Mouse (Mus musculus) intestine, postnatal 0 days (tissue): Measurements from ENCODE around the gene Usp29. TPM values are rescaled to one million over a fixed set of nuclear protein-coding genes. Genes with fewer than 3 reads are reported as not detected.

Source experiments
- ATAC-seq: fragments of 200-750 bp; cut with Nextera tagmentation; 2 replicates; pipeline ENCODE4 v1.8.0; 2017; ENCODE audit warnings: mild to moderate bottlenecking, moderate TSS enrichment, moderate library complexity
- H3K27ac ChIP-seq: fragments of 300-500 bp; sonication (generic); 2 replicates; pipeline ENCODE4 v1.5.1; 2014; ENCODE audit warnings: mild to moderate bottlenecking, low read depth, low read length, moderate library complexity
- H3K27me3 ChIP-seq: fragments of 300-500 bp; sonication (generic); replicated peaks from 2 replicates; pipeline ENCODE4 v1.6.1; 2014; ENCODE audit warnings: low read length, mixed read lengths; ENCODE audit not compliant: control insufficient read depth, insufficient read depth
- H3K36me3 ChIP-seq: fragments of 300-500 bp; sonication (generic); 2 replicates; pipeline ENCODE4 v1.6.1; 2014; ENCODE audit warnings: mild to moderate bottlenecking, moderate library complexity; ENCODE audit not compliant: control insufficient read depth, insufficient read depth
- H3K4me1 ChIP-seq: fragments of 300-500 bp; sonication (generic); replicated peaks from 2 replicates; pipeline ENCODE4 v1.6.1; 2014; ENCODE audit warnings: antibody characterized with exemption, low read length, mixed read lengths; ENCODE audit not compliant: control insufficient read depth, insufficient read depth
- H3K4me2 ChIP-seq: fragments of 300-500 bp; sonication (generic); replicated peaks from 2 replicates; pipeline ENCODE4 v1.6.1; 2014; ENCODE audit warnings: low read depth, mild to moderate bottlenecking, moderate library complexity
- H3K4me3 ChIP-seq: fragments of 300-500 bp; sonication (generic); 2 replicates; pipeline ENCODE4 v1.5.1; 2014; ENCODE audit warnings: low read depth, low read length
- H3K9ac ChIP-seq: fragments of 300-500 bp; sonication (generic); 2 replicates; pipeline ENCODE4 v1.6.1; 2014; ENCODE audit warnings: mild to moderate bottlenecking, low read depth, low read length
- H3K9me3 ChIP-seq: fragments of 300-500 bp; sonication (generic); 2 replicates; pipeline ENCODE4 v1.6.1; 2016; ENCODE audit warnings: mixed run types; ENCODE audit not compliant: control insufficient read depth
- CTCF ChIP-seq: sonication (generic); IDR thresholded peaks from 2 replicates; pipeline ENCODE4 v1.5.1; 2016; ENCODE audit warnings: low read depth, mild to moderate bottlenecking, control low read depth, antibody characterized with exemption, moderate library complexity
- WGBS: fragments of 180-500 bp; shearing (Covaris S2); extraction: QIAGEN DNeasy Blood & Tissue Kit; methylation state at CpG from one replicate; pipeline ENCODE4 v1.1.7; 2014; 5-methylcytosine and 5-hydroxymethylcytosine counted together
- polyA plus RNA-seq: library from polyadenylated mRNA; unstranded; fragments of >200 nt; fragmentation: Nextera tagmentation; extraction: Ambion mirVana; gene quantifications from 2 replicates; pipeline ENCODE4 v1.2.1, GENCODE M21; 2015

Gene Usp29
- polyA plus RNA-seq, 1 experiment from 2014 or later, result 0.68 TPM

- Histone ChIP-seq H3K27me3 (no peaks in the 10 kb centered on the region), H3K4me2 (no peak overlapping the region), H3K9ac (no peak overlapping the region), H3K36me3 (peaks cover 7% of the 10 kb centered on the region), H3K9me3 (no peaks in the 10 kb centered on the region), H3K4me3 (no peak overlapping the region), H3K27ac (no peak overlapping the region), H3K4me1 (no peaks in the 10 kb centered on the region)
- WGBS, result 91% methylated on average over 15 of the region's 15 CpGs
- no peak for ATAC-seq
- TF ChIP-seq CTCF, result no peak
These were observed 21.0 kb upstream of the Usp29 start for GRCm38 (mm10) chr7:6709396-6709795.

DNA sequence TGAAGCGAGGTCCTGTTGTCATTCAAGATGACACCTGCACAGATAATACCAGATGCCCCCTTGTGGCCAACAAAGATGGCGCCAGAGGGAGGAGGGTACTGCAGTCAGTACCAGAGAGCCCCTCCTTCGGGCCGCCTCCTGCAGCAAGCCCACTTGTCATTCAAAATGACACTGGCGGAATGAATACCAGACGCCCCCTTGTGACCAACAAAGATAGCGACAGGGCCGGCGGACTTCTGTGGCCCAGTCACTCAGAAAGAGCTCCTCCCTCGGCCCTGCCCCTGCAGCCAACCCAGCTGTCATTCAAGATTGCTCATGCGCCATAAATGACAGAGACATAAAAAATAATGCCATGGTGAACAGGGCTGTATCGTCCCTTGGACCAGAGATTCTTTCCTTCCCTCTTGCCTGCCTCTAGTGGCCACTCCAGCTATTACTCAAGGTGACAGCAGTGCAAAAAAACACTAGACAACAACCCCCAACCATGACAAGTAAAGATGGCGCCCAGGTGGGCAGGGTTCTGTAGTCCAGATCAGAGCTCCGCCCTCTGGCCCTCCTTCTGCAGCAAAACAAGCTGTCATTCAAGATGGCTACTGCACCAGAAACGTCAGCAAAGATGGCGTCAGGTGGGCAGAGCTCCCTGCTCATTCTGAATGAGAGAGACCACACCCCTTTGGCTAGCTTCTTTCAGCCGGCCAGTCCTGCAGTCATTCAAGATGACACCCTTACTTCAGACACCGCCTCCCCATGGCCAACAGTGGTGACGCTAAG is 2.8 kb upstream of the Usp29 start:
- H3K4me2 ChIP-seq, result peak overlapping the region; percentile 42
- no peaks in the 10 kb centered on the region for H3K27me3 ChIP-seq
- peak overlapping the region; percentile 73 for H3K27ac ChIP-seq
- no peak overlapping the region for H3K9ac ChIP-seq
- no peaks in the 10 kb centered on the region for H3K36me3 ChIP-seq
- no peaks in the 10 kb centered on the region for H3K4me1 ChIP-seq
- H3K9me3 ChIP-seq, result peaks cover 8% of the 10 kb centered on the region; the same call in 1 of the 2 replicates
- peak overlapping the region; percentile 17 for H3K4me3 ChIP-seq
- ATAC-seq, result peak; percentile 74
- peak; percentile 62 for TF ChIP-seq CTCF
- 51% methylated on average over 19 of the region's 19 CpGs for WGBS

DNA sequence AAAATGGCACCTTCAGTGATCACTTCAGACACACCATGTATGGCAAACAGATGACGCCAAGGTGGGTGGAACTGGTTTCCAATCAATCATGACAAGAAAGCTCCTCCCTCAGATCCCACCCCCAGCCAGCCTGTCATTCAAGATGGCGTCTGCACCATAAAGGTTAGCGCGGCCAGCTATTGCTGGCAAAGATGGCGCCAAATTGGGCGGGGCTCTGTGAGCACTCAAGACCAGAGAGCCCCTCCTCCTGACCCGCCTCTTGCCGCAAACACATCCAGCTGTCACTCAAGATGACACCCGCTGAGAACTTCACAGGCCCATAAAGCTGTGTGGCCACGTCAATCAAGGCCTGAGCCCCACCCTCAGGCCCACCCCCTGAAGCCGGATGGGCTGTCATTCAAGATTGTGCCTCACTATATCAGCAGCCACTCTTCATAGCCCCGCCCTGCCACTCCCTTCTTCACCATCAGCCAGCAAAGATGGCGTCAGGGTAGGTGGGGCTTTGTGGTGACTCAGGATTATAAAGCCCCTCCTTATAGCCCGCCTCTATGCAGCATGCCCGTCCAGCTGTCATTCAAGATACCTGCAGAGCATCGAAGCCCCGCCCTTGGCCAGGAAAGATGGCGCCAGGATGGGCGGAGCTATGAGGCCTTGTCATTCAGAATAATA is 2.0 kb upstream of the Usp29 start:
- Histone ChIP-seq H3K4me2 (peak overlapping the region; percentile 63), H3K27me3 (no peaks in the 10 kb centered on the region), H3K27ac (peak overlapping the region; percentile 84), H3K4me1 (no peaks in the 10 kb centered on the region), H3K9me3 (peaks cover 8% of the 10 kb centered on the region; the same call in 1 of the 2 replicates), H3K4me3 (peak overlapping the region; percentile 52), H3K36me3 (no peaks in the 10 kb centered on the region), H3K9ac (no peak overlapping the region)
- ATAC-seq, result peak; percentile 83
- WGBS, result 39% methylated on average over 19 of the region's 19 CpGs
- no peak for TF ChIP-seq CTCF

DNA sequence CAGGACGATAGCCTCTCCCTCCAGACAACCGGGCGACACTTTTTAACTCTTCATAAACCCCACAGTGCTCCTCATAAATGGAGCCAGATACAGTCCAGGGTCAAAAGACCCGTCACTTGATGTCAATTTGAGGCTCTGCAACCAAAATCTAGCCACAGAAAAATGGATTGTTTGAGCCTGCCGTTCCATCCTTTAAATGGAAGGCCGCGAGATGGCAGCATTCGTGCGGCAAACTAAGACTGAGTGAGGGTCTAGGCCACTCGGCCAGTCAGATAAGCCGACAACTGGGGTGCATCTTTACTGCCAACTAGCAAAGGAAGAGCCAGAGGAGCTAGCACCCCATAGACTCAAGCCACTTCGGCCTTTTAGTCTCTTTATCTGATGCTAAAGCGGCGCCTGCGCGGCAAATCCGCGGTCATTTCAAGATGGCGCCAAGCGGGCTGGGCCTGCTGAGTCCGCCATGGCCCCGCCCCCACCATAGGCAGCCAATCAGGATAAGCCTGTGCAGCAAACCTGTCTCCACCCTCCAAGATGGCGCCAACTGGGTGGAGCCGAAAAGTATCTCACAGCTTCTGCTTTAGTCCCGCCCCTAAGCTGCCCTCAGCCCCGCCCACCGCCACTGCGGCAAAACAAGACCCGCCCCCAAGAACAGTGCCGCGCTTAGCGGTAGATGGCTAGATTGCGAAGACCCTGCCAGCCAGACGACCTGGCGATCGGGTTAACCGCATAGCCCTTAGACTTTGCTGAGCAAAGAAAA is 1.1 kb upstream of the Usp29 start:
- TF ChIP-seq CTCF, result peak; percentile 60
- peak; percentile 40 for ATAC-seq
- Histone ChIP-seq H3K27me3 (no peaks in the 10 kb centered on the region), H3K9ac (peak overlapping the region; percentile 41; the same call in 1 of the 2 replicates), H3K4me3 (peak overlapping the region; percentile 52), H3K4me2 (peak overlapping the region; percentile 69), H3K4me1 (no peaks in the 10 kb centered on the region), H3K27ac (peak overlapping the region; percentile 84), H3K36me3 (no peaks in the 10 kb centered on the region), H3K9me3 (peaks cover 8% of the 10 kb centered on the region; the same call in 1 of the 2 replicates)
- 44% methylated on average over 37 of the region's 37 CpGs for WGBS

DNA sequence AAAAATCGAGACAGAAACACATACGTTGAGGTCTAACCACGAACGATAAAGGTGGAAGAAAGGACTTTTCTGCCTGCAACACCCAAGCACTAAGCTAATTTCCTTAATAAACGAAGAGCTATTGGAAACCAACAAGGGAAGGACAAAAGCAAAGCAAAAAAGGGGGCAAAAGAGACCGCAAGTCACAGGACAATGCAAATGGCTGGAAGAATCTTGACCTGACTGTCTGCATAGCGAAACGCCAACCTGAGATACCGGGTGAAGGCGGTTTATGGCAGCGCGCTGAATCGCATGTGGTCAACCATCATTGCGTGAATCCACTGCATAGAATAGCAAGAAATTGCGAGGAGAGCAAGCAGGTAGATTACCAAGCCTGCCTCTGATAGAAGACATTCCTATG is 423 bp downstream of the Usp29 start:
- Histone ChIP-seq H3K4me1 (no peaks in the 10 kb centered on the region), H3K27me3 (no peaks in the 10 kb centered on the region), H3K4me3 (peak overlapping the region; percentile 52), H3K9ac (no peak overlapping the region), H3K27ac (no peak overlapping the region), H3K36me3 (no peaks in the 10 kb centered on the region), H3K9me3 (peaks cover 8% of the 10 kb centered on the region; the same call in 1 of the 2 replicates), H3K4me2 (peak overlapping the region; percentile 69)
- ATAC-seq, result no peak
- TF ChIP-seq CTCF, result no peak
- WGBS, result 50% methylated on average over 15 of the region's 15 CpGs

DNA sequence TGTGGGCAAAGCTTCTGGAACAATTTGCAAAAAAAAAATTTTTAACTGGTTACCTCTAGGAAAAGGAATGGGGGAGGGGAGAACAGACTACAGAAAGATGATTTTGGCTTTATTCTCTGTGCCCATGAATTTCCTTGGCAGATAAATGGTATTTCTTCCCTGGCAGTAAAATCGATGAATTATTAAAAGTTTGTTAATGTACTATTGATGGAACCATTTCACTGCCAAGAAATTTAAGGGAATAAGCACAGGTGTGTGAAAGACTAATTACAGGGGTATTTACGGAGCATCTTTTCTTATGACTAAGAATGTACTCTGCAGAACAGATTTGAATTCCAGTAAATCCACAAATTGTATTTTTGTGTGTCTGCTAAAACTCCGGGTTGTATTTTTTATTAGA is 995 bp downstream of the Usp29 start:
- H3K9me3 ChIP-seq, result peaks cover 8% of the 10 kb centered on the region; the same call in 1 of the 2 replicates
- no peak overlapping the region for H3K27ac ChIP-seq
- peak overlapping the region; percentile 52; the same call in 1 of the 2 replicates for H3K4me3 ChIP-seq
- H3K36me3 ChIP-seq, result no peaks in the 10 kb centered on the region
- TF ChIP-seq CTCF, result no peak
- no peaks in the 10 kb centered on the region for H3K27me3 ChIP-seq
- peak overlapping the region; percentile 69 for H3K4me2 ChIP-seq
- H3K9ac ChIP-seq, result no peak overlapping the region
- H3K4me1 ChIP-seq, result no peaks in the 10 kb centered on the region
- WGBS, result 56% methylated on average over 3 of the region's 3 CpGs
- no peak for ATAC-seq
